Mouse (Mus musculus): Measurements from ENCODE around the gene Edar.

Edar gene

DNA sequence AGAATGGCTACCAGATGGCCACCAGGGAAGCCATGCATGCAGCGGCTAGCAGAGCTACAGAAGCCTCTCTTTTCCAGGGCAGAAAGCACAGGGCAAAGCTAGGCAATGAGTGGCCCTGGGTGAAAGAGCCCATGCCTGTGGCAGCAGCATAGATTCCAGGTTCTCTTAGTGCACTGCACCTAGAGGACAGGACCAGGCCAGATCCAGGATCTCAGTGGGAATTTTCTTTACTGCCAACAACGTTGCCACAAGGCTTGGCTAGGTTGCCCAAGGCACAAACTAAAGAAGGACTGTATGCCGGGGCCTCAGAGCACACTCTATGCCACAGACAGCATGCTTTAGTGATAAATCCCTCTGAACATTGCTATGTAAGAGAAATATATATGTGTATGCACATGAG is 69.1 kb downstream of the Edar start:
- in situ Hi-C loops (cut with MboI; ENCODE audit: unreplicated experiment in 2 of 2) = no loop called here

DNA sequence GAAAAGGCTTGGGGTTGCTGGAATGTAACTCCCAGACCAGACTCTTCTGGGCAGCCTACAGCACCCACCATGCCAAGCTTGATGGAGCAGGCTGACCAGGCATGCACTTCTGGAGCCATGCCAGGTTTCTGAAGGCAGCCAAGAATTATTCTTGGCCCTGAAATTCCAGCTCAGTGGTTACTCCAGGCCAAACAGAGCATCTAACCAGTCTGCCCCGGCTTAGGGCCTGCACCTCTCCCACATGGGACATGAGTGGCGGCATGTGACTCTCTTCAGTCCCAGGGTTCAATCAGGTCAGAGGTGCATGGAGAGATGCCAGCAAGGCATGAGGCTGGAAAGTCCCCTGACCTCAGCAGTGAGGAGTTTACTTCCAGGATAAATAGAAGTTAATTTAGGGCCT is 70.7 kb downstream of the Edar start:
- in situ Hi-C loops (cut with MboI; ENCODE audit: unreplicated experiment in 2 of 2) = no loop called here

DNA sequence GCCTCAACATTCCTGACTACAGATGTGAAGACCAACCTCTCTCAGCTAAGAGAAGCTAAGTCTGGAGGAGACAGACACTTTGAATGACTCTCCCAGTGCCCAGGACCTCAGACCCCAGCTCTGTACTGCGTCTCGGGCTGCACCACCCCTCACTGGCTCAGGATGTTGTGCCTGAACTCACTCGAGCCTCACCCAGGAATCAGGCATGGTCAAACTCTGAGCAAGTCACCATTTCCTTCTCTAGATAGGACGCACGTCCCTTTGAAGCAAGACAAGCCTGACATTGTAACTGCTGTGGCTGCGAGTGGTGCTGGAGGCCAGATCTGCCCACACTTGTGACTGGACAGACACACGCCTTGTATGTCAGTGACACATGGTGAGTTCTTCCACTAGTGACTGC is 73.5 kb downstream of the Edar start:
- in situ Hi-C loops (cut with MboI; ENCODE audit: unreplicated experiment in 2 of 2) = no loop called here

DNA sequence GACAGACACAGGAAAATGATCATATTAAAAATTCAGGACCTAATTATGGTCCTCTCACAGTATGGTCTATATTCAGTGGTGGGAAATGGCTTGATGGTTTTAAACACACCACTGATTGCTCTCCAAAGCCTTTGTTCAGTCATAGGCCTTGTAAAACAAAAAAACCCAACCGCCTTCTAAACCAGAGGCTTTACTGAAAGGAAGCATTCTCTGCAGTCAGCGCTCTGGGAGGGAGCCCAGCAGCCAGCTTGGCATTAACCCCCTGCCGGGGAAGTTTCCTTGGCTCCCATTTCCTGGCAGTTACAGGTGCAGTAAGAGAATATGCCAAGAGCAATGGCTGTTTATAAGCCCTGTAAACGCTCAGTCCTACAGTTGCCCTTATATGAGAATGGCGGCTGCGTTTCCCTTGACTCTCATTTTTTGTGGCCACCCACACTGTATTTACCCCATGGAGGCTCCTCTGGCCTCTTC is 74.0 kb downstream of the Edar start:
- in situ Hi-C loops (cut with MboI; ENCODE audit: unreplicated experiment in 2 of 2) = no loop called here

DNA sequence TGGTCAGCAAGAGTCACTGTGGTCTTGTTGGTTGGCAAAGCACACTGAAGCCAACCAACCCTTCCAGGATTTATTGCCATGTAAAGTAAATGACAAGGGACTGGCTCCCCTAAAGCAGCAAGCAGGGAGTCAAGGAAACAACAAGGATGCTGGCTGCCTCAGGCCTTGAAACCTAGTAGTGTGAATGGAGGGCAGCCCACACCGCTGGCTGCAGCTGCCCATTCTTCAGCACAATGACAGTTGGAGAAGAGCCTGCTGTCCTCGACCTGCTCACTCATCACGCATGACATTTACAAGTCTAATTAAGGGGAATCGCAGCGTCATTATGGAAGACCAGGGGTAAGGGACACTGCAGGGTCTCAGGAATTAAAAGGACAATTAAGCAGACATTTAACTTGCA is 74.5 kb downstream of the Edar start:
- in situ Hi-C loops (cut with MboI; ENCODE audit: unreplicated experiment in 2 of 2) = no loop called here

DNA sequence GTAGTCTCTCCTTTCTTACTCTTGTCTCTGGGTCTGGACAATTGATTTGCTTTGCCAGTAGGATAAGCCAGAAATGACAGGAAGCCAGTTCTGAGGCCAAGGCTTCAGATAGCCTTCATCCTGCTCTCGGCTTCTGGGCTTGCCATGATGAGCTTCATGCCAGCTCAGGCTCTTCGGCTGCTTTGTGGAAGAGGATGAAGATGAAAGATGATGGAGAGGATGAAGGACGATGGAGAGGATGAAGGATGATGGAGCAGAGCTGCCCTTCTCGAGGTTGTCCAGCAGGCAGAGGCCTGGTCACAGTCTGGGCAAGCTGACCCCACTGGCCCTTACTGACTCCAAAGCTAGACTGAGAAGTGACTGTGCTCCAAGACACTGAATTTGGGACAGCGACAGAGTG is 75.3 kb downstream of the Edar start:
- in situ Hi-C loops (cut with MboI; ENCODE audit: unreplicated experiment in 2 of 2) = no loop called here

DNA sequence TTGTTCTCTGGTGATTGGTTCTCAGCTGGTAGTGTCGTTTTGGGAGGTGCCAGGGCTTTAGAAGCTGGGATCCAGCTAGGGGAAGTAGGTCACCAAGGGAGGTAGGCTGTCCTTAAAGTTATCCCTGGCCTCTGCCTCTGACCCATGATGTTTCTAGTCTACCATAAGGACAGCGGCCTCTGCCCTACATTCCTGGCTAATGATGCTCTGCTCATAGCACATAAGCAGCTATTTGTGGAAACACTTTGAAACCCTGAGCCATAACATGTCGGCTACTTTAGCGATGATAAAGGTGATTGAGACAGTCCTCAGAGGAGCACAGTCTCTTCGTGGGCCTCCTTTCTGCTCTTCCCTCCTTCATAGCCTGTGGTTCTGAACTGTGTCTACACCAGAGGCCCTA is 79.6 kb downstream of the Edar start:
- in situ Hi-C loops (cut with MboI; ENCODE audit: unreplicated experiment in 2 of 2) = no loop called here

DNA sequence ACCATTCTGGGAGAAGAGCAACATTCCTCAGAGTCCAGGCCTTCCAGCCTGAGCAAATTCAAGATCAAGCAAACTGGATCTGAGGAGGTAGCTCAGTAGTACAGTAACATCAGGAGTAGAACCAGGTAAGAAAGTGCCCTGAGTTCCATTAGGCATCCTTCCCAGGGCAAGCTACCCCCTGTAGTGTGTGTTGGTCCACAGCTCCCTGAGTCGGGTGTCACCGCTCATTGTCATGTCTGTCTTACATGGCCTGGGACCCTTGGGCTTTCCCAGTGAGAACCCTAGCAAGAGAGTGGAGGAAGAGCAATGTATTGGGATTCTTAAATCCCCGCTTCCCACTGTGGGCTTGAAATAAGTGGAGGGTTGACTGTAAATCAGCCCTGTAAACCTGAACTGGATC is 80.3 kb downstream of the Edar start:
- in situ Hi-C loops (cut with MboI; ENCODE audit: unreplicated experiment in 2 of 2) = no loop called here

DNA sequence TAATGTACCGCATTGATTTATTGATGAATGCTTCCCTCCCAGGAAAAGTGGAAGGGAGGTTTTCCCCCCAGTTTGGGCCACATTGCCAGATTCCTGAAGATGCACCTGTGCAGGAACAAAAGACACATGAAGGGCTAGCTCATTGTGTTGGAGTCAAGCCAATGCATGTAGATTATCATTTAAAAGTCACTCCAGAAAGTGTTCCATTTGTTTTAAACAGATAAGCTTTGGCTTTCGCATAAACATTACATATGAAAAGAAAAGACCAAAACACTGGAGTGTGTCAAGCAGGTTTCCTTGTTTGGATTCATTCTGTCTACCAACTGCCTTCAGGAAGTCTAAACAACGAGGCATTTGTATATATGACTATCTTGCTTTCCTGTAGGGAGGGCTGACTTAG is 81.0 kb downstream of the Edar start:
- in situ Hi-C loops (cut with MboI; ENCODE audit: unreplicated experiment in 2 of 2) = no loop called here

DNA sequence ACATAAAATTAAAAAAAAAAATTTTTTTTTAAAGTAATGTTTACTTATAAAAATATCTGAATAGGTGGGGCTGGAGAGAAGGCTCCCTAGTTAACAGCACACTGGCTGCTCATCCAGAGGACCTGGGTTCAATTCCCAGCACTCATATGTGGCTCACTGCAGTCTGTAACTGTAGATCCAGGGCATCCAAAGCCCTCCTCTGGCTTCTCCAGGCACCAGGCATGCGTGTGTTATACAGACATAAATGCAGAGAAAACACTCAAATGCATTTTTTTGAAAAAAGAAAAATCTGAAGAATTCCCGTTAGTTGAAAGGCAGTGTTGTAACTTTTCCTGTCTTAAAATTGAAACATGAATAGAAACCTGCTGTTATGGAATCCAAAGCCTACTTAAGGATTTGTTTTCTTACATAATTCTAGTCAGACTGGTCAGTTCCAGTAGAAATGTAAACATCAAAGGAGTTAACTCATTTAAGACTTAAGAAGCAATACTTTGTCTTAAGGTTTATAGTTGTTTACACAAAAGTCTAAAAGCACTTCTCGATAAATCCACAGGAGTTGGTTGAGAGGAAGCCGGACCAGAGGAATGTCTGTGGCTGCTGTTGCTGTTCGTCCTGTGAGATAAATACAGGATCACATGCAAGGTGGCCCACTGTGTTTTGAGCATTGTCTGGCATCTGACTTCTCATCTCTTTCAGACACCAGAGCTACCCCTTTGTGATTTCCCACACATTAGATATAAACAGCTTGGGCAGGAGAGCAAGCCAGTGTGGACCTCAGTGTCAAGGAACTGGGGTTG is 89.8 kb downstream of the Edar start:
- in situ Hi-C loops (cut with MboI; ENCODE audit: unreplicated experiment in 2 of 2) = no loop called here

DNA sequence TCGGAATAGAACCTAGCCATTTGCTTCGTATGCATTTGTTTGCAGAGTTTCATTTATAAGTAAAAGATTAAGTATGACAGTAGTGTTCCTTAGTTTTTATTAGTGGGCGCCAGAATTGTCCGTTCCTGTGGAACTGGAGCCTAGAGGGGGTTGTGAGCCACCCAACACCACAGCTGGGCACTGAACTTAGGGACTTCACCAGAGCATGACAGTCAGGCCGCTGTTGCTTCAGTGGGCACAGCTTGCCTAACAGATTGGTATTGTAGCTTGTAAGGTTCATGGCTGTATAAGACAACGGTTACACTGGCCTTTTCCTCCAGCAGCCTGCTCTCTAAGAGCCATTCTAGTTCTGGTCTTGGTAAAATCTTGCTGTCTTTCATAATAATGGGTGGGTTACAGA is 114.9 kb downstream of the Edar start:
- in situ Hi-C loops (cut with MboI; ENCODE audit: unreplicated experiment in 2 of 2) = loop anchor here in 1 of 2 experiments (25.0 kb wide), 1 partner anchor 727 kb away; no protein-coding TSS in a partner anchor

DNA sequence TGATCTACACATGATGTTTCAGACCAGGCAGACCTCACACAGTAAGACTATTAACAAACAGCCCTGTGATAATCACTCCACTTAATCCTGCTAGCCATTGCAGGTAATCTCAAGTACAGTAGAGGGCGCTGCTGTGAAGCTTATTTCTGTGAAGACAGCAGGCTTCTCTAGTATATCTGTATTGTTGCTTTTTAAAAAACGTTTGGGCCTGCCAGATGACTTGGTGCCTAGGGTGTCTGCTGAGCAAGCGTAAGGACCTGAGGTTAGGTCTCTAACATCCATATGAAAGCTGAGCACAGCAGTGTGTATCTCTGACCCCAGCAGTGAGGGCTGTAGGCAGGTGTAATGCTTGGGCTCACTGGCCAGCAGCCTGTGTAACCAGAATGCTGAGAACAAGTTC is 115.6 kb downstream of the Edar start:
- in situ Hi-C loops (cut with MboI; ENCODE audit: unreplicated experiment in 2 of 2) = loop anchor here in 1 of 2 experiments (5.0 to 25.0 kb wide), 2 partner anchors 203 to 727 kb away; no protein-coding TSS in a partner anchor

DNA sequence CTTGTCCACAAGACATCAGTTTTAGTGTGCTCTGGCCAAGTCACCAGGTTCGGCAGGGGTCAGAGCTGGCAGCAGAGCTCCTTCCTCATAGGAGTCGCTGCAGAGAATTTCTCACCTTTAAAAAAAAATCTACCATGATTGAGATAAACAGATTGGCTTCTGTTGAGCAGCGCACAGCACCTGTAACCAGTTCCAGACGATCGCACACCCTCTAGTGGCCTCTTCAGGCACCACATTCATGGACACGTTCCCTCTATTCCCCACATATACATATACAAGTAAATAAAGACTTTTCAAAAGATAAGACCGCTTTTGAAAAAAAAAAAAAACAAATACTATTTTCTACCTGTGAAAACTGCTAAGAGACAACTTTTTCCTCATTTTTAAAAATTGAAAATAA is 116.4 kb downstream of the Edar start:
- in situ Hi-C loops (cut with MboI; ENCODE audit: unreplicated experiment in 2 of 2) = loop anchor here in 1 of 2 experiments (5.0 to 25.0 kb wide), 2 partner anchors 202 to 728 kb away; no protein-coding TSS in a partner anchor

DNA sequence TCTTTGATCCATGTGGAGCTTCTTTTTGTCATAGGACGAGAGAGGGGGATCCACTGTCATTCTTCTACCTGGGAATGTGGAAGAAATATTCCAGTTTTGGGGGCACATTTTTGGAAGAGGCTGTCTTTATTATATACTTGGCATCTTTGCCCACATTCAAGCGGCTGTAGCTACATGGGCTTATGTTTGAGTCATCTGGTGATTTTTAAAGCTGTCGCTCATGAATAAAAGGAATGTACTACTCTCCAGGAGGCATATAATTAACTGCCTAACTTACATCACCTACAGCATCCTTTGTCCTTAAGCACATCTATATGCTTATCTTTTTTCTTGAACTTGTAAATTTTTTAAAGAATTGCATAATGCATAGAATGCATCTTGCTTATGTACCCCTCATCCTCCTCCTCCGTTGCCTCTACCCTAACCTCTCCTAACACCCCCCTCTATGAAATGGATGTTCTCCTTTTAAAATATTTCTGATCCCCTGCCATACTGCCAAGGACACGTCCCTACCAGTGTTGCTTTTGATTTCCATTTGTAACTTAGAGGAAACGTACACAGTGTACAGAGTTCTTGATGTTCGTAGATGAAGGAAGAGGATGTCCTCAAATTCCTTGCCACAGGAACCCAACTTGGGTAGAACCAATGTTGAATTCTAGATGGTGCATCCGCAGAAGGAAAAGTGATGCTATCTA is 120.6 kb downstream of the Edar start:
- in situ Hi-C loops (cut with MboI; ENCODE audit: unreplicated experiment in 2 of 2) = loop anchor here in 1 of 2 experiments (5.0 to 25.0 kb wide), 2 partner anchors 198 to 732 kb away; no protein-coding TSS in a partner anchor

Measured in v-Abl transformed pro-B cells (cell line).